Mouse (Mus musculus) cerebellum, adult 9-11 months (tissue): ENCODE measurements at regions not wholly inside any gene's neighbourhood (a gene's known extent, or its start where the extent isn't known, plus 50 kb on each side); places are given as distances from the start of the nearest gene placed in this dataset.

Experiments
- DNase-seq: peaks from one replicate; pipeline ENCODE4 v3.0.0; 2022

DNA sequence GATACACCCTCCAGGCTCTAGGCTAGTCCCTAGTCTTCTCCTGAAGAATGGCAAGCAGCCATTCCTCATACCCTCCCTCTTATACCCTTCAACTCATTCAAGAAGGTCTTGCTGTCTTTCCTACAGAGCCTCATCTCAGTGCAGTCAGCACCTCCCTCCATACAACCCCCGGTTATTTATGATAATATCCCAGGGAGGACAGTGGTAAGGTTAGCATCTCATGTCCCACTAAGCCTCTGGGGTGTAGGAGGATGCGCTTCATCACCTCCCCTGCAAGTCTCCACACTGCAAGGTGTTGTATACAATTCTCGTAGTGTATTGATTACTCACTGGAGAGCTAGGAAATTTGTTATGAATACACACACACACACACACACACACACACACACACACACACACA, 80.2 kb upstream of the Shisa6 start:
- no peak for DNase-seq

DNA sequence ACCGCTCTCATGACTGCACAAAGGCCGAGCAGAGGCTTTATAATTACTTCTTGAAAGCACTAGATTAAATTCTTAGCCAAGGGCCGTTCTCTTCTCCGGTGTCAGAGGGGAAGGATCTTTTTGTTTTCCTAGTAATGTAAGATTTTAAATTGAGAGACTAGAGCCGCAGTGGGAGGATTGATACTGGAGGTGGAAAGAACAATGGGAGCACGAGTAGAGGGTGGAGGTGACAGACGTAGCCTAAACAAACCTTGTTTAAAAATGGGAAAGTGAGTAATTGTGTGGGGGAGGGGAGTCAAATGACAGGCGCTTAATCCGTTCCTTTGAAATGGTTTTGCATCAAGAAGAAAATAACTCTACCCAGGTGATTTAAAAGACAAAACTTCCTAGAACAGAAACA, 80.9 kb upstream of the Shisa6 start:
- no peak for DNase-seq

DNA sequence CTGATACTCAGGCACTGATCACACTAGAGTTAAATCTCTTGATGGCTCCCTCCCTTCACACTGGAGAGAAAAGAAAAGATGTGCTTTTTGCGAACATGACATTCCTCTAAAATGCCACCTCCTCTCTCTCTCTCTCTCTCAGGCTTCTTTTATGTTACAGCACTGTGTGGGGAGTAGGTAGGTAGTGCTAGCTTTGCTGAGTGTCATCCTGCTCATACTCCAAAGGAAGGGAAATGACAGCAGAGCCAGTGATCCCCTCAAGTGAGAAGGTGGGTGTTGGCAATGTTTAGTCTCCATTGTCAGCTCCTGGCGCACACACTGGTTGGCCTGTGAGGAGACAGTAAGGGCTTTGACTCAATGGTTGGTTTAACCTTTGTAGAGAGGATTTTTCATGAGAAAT, 84.0 kb upstream of the Shisa6 start:
- no peak for DNase-seq

DNA sequence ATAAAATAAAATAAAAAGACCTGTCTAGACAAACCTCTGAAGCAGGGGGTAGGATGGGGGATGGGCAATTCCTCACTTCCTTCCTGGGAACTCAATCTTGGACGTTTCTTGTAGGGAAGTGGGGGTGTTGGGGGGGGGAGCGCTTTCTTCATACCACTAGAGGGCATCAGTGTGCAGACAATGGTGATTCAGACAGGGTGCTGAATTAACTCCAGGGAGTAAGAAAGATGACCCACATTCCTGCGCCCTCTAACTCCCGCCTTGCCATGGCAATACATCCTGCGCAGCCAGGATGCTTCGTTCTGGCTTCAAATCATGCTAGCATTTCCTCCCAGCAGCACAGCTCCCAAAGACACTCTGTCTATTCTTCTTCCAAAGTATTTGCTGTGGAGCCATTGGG, 87.4 kb upstream of the Shisa6 start:
- DNase-seq = peak; percentile 2

DNA sequence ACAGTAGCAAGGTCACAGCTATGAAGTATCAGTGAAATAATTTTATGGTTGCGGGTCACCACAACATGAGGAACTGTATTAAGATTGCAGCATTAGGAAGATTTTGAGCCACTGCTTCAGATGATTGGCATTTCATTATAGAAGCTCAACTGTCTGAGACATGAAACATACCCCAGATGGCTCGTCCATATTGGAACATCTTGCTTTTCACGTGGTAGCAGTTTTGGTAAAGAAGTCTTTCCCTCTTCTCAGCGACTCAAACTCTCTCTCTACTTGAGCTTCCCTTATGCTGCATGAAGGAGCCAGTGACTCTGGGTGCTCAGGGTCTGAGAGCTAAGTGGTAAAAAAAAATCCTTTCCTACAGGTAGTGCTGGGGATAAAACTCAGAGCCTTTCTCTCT, 99.7 kb upstream of the Shisa6 start:
- DNase-seq = no peak

DNA sequence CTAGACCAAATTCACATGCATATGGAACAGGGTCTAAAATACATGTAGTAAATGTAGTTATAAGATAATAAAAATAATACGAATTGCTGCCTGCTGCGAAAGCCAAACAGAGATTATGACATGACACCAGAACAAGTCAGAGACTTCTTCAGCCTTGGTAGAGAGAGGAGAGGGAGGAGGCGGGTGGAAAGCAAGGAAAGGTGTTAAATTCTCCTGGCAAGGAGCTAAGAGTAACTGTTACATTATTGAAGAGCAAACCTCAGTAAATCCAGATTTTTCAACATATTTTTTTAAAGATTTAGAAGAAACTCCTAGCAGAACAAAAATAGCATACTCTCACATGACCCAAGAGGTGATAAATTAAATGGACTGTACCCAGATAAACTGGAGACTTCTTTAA, 131.0 kb upstream of the Shisa6 start:
- DNase-seq = no peak

DNA sequence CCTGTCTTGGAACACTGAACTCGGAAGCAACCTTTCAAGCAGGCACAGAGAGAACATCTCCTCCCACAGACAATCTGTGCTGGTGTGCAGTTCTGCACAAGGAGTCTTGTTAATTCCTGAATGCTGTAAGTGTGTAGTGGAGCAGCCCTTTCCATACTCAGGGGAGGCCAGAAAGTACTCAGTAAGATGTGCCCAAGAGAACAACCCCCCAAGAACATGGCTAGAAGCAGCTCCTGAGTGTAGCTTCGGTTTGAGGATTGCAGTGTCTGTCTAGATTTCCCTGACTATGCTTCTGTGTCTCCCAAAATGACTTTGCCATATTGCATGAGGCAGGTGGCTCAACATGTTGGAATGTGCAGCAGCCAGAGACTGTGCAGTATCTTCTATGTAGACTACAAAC, 148.8 kb upstream of the Shisa6 start:
- no peak for DNase-seq

DNA sequence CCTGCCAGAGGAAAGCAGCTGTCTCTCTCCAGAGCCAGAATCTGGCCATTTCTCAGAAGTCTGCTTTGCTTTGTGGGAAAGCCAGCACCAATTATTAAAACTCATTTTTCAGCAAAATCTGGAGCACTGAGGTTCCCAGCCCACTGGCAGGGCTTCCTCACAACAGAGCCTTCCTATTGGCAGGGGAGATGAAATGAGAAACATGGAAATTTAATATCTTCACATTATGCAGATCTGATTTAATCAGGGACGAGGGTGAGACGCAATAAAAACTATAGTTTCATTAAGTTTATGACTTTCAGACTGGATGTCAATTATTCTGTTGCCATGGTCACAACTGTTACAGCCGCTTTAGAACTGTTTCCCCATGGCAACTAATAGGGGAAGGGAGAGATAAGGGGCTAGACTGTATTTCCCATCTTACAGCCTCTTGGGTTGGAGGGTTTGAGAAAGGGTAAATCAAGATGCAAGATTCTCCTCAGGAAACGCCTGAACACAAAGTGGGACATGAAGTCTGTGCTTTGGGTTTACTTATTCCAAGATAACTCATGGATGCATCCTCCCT, 154.4 kb upstream of the Shisa6 start:
- no peak for DNase-seq

DNA sequence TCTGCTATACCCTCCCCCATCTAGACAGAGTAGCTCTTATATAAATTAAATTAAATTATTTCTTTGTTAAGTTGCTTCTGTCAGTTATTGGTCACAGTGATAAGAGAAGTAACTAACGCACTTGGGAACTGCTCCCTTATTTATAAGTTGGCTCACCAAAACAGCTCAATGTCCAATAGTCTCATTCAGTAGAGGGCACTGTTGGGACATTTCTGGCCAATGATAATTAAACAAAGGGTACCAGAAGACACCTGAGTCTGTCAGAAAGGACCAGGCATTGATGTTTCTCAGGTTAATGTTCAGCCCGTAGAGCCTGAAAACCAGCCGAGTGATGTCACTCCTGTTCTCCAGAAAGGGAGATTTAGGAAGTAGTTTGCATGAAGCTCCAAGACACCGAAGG, 156.1 kb upstream of the Shisa6 start:
- DNase-seq = no peak

DNA sequence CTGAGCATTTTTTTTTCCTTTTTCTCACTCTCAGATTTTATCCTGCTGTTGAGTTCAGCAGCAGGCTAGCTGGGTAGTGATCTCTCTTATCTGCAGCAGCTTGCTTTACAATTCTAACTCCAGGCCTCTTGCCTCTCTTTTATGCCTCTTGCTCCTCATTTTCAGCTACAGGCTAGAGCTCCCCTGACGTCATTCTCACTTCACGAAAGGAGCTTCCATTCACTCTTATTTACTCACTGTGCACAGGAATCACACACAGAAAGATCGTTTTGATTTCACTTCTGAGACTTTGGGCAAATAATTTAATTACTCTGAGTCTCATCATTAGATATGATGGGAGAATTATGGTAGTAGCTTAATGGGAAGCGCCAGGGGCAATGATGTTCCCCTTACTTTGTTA, 158.4 kb upstream of the Shisa6 start:
- DNase-seq = no peak

DNA sequence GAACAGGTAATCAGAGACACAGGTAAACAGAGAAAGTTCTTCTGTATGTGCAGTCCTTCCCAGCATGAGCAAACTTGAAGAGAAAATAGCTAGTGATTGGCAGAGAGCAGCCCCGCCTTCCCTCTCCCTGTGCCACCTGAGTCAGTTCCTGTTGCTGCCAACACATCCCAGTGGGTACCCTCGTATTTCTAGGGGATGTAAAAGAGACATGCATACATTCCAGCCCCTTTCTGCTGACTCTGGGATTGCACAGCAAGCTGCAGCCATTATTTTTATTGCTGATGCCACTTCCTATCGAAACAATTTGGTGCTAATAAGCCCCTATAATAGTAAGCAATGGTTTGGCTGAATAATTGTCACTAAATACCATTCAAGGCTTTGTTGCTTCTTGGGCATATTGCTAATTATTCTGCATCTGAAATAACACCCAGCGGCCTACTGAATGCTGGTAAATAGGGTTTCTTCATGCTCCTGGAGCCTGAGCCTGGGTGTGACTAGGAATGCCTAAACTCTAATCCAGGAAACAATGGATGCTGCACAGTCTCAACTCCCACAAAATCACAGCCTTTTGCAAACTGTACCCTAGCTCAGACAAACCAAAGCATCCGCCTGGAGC, 169.0 kb upstream of the Shisa6 start:
- no peak for DNase-seq

DNA sequence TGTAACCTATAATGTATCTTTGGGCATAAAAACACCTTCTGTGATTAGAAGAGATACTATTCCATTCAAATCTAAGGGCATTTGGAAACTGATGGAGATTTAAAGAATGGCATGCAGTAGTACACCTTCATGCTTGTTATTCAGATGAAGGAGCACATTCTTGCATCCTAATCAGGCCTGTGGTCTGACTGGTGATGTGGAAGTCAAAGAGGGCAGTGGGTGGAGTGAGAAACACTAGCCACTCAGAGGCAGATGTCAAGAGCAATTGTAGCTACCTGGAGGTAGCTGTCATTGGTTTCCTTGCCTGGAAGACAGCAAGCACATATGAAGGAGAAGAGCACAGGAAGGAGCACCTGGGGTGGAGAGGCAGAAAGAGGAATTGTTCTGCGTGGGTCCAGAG, 171.0 kb upstream of the Shisa6 start:
- DNase-seq = no peak

DNA sequence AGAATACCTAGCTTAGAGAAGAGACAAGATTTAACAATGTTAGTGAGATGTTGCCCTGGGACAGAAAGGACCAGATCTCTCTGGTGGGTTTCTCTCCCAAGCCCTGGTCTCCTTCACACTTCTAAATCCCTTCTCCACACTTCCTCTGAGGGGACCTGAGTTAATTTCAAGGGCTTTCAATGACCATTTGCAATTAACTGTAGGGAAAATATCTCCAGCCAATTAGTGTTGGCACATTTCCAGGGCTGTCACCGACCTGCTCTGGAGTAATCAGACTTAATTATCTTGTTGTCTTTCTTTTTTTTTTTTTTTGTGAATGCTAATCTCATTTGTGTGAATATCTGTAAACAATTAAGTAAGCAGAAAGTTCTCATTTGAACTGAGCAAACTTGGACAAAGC, 166.3 kb upstream of the Pirt start:
- DNase-seq = no peak

DNA sequence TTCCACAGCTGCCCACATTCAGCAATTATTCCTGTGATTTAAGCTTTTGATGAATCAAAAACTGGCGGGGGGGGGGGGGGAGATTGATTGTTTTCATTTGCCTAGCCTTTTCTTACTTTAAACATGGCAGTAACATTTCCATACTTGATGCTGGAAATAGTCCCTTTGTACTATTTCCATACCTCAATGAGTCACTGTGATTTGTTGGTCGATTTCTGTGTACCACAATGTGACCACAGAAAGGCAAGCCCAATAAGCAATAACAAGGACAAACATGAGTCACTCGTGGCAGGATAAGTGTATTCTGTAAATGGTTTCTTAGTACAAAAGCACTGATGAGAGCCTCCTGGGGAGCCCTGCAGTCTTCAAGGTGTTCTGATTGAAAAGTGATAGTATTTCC, 121.8 kb upstream of the Pirt start:
- no peak for DNase-seq

DNA sequence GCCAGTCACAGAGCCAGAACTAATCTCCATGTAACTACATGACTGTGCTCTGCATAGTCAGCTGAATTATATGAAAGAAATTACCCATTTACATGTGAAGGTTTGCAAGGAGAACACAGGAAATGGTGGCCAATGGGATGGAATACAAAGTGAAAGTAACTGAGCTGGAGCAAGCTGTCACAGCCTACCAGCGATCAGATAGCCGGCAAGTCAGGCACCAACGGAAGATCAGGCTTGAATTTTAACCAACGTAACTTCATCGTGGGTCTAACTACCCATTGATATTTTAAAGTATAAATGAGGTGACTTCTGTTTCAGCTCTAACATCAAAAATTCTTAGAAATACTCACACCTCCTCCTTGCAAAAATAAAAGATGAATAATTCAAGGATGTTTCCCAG, 104.9 kb upstream of the Pirt start:
- DNase-seq = no peak

DNA sequence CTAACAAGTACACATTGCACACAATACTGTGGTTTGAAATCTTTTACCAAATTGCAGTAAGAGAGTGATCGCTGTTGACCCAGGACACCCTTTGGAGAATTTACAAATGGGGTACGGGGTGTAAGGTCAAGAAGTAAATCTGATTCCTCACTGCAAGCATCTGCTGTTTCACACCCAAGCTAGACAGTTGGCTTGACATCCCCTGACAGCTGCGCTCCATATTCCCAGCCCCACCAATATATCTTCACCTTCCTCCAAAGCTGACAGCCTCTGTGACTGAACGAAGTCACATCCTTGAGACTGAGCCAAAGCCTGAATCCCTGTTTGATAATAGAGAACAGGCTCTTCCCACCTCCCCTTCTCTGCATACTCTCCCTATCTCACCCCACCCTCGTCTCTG, 98.5 kb upstream of the Pirt start:
- DNase-seq = no peak

DNA sequence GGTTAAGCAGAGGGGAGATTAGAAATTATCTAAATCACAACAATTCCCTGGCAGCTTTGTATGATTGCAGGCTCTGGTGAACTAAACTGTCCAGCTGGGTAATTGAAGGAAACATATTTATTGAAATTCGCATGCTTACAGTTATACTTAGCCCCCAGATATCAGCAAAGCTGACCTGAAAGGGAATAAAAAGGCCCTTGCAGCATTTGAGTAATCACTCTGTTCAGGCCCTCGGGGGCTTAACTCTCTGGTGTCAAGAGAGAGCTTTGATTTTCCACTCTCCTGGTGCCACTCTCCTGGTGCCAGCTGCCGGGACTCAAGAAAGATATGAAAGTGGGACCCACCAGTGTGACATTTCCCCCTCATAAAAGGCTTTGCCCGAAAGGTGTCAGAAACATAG, 98.0 kb upstream of the Pirt start:
- DNase-seq = no peak

DNA sequence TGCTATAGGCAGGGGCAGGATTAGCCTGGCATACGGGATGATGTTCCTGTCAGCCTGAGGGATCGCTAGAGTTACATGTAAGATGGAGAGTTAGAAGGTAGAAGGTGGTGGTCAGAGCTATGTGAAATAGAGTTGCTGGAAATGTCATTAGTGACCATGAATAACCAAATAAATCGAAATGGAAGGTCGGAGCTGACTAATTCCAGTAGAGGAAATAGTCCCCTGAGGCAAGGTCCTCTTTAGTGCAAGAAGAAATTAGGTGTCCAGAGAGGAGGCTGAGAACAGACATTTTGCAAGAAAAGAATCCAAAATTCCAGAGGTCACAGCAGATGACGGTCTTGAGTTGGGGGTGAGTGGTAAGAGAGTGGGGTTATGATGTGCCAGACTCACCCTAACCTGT, 75.9 kb upstream of the Pirt start:
- no peak for DNase-seq

DNA sequence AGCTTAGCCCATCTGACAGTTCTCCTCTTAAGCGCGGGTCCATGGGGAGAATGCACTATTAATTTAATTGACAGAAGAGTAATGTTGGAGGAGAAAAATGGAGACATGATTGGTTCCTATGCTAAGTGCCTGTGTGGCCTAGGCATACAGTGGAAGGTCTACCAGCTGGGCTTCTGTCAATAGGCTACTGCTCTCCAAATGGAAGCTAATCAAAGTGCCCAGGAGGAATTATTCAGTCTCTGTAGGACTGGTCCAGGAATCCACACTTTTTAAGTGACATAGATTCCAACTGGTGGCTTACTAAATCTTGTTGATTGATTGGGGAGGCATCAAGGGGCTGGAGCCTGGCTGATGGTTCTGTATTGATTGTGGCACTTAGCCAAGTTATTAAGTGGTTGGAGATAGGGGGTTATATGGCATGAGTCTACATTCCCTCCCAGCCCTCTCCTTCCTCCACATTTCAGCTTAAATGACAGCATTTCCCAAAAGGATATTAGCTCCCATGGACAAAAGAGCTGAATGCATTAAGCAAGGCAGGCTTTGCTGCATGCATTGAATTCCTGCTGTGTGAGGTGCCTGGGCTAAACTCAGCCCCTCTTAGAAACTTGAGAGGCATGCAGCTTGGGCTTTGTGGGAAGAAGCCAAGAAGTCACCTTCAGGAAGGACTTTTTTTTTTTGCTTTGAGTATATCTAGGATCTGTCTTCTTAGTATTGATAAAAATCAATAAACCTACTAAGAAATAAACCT, 75.0 kb upstream of the Pirt start:
- no peak for DNase-seq

DNA sequence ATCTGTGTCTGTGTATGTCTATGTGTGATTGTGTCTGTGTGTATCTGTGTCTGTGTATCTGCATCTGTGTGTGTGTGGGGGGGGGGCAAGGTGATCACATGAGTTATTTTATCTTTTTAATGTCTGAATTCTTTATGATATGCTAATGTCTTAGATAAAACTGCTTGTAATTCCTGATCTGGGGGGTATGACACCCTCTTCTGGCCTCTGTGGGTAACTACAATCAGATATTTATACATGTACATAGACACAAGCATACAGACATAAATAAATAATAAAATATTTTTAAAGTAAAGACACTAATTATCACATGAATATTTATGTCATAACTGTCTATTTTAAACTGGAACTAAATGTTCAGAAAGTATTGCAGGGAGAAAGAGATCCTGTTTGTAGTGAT, 66.5 kb upstream of the Pirt start:
- DNase-seq = no peak

DNA sequence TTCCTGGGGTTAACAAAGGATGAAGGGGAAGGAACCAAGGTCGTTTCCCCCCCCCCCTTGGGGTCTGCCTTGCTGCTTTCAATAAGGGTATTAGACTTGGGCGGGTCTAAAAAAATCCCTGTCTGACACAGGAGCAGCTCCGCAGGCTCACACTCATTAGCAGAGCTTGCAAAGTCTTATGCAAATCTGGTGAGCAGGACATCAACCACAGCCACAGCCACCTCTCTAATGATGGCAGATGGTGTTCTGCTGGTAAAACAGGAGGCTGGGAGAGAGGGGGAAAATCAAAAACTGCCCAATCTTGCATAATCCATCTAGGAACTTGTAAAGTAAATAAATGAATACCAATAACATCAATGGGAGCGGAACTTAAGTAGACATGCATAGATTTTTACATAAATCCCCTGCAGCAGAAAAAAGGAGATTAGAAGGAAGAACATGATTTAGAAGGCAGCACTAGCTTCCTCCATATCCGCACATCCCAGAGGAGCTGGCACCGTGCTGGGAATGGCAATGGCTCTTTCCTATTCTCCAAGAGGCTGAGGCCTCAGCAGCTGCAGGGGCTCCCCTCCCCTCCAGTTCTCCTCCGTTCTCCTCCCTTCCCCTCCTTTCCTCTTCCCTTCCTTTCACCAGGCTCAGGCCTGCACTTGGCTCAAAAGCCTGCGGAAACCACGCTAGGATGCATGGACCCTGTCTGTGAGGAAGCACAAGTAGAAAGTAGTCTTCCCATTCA, 65.6 kb upstream of the Pirt start:
- DNase-seq = no peak
